Mouse (Mus musculus): ENCODE results near the gene Sco2.

GRCm38 (mm10) chr15:89410118-89410517, 36.5 kb upstream of the Sco2 start, which contains the start of gene Syce3:
- TF ChIP-seq CTCF (IDR thresholded peaks at IDR 0.05; ENCODE audit: control insufficient read depth, insufficient read depth, insufficient replicate concordance, low read depth, low read length): no peak
- peak; percentile 78 for TF ChIP-seq POLR2A (IDR thresholded peaks at IDR 0.05; ENCODE audit: control insufficient read depth, low read depth, low read length)

All from testis, adult 2 months (tissue).